Mouse (Mus musculus) C2C12 (cell line): Measurements from ENCODE around the gene Micall2. TPM values are rescaled to one million over a fixed set of nuclear protein-coding genes. Genes with fewer than 3 reads are reported as not detected.

Experiments used
- H3K27me3 ChIP-seq: one replicate; pipeline ENCODE4 v1.6.1; 2011; ENCODE audit not compliant: control insufficient read depth, insufficient read depth, insufficient read length
- H3K36me3 ChIP-seq: one replicate; pipeline ENCODE4 v1.6.1; 2011; ENCODE audit not compliant: control insufficient read depth, insufficient read depth
- H3K4me3 ChIP-seq: one replicate; pipeline ENCODE4 v1.5.1; 2011; ENCODE audit warnings: mild to moderate bottlenecking, control low read depth; ENCODE audit not compliant: poor library complexity, insufficient read depth, severe bottlenecking
- H3K79me2 ChIP-seq: one replicate; pipeline ENCODE4 v1.6.1; 2011; ENCODE audit not compliant: control insufficient read depth, insufficient read depth
- H3K79me3 ChIP-seq: one replicate; pipeline ENCODE4 v1.6.1; 2011; ENCODE audit warnings: low read depth, control low read depth
- H3ac ChIP-seq: one replicate; pipeline ENCODE3; 2011; ENCODE audit warnings: low read depth; ENCODE audit not compliant: control insufficient read depth, insufficient read length
- CEBPB ChIP-seq: IDR thresholded peaks from one replicate; pipeline ENCODE4 v1.6.1; 2011; ENCODE audit warnings: low read depth, mild to moderate bottlenecking, control low read depth, moderate library complexity
- CTCF ChIP-seq: IDR thresholded peaks from one replicate; pipeline ENCODE4 v1.5.1; 2011; ENCODE audit not compliant: control insufficient read depth, insufficient read depth, insufficient read length
- FOSL1 ChIP-seq: IDR thresholded peaks from one replicate; pipeline ENCODE4 v1.8.0; 2011; ENCODE audit warnings: mild to moderate bottlenecking, low read length; ENCODE audit not compliant: poor library complexity, insufficient read depth, severe bottlenecking
- MAX ChIP-seq: IDR thresholded peaks from one replicate; pipeline ENCODE4 v1.6.1; 2011; ENCODE audit warnings: mild to moderate bottlenecking, control low read depth
- MYOD1 ChIP-seq: IDR thresholded peaks from one replicate; pipeline ENCODE4 v1.6.1; 2011; ENCODE audit warnings: low read depth; ENCODE audit not compliant: control insufficient read depth, insufficient read length
- MYOG ChIP-seq: IDR thresholded peaks from one replicate; pipeline ENCODE4 v1.6.1; 2011; ENCODE audit not compliant: control insufficient read depth, insufficient read length; ENCODE audit errors: extremely low read depth
- USF1 ChIP-seq: IDR thresholded peaks from one replicate; pipeline ENCODE4 v1.6.1; 2011; ENCODE audit warnings: low read depth, mild to moderate bottlenecking, control low read depth, moderate library complexity
- polyA plus RNA-seq: library from polyadenylated mRNA; unstranded; fragments of >200 nt; fragmentation: generic; extraction: Trizol; gene quantifications from one replicate; pipeline ENCODE4 v1.2.1, GENCODE M21; 2012; ENCODE audit warnings: missing spikeins

Micall2 gene
- polyA plus RNA-seq, 1 experiment, result 9.5 TPM

DNA sequence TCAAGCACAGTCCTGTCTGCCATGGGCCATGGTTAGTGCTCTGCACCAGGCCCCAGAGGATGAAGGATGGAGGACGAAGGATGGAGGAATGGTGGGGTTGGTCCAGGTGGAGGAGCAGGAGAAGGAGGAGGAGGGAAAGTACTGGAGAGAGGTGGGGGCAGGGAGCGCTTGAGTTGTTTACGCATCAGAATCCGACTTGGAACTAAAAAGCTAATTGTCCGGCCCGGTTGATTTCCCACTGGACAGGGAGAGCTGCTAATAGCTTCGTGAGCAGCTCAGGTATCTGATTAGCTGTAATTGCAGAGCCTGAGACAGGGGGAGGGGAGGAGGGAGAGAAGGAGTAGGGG, 53.5 kb downstream of the Micall2 start:
- Histone ChIP-seq H3K4me3 (no peak overlapping the region), H3K79me2 (no peaks in the 10 kb centered on the region), H3K36me3 (no peaks in the 10 kb centered on the region), H3K79me3 (no peaks in the 10 kb centered on the region), H3ac (no peak overlapping the region), H3K27me3 (peaks cover 57% of the 10 kb centered on the region)
- TF ChIP-seq MYOG, result no peak
- no peak for TF ChIP-seq CTCF
- TF ChIP-seq MYOD1, result no peak
- TF ChIP-seq MAX, result no peak
- no peak for TF ChIP-seq FOSL1
- no peak for TF ChIP-seq USF1
- no peak for TF ChIP-seq CEBPB

GRCm38 (mm10) chr5:139681832-139682630, 54.1 kb downstream of the Micall2 start:
- Histone ChIP-seq H3K36me3 (no peaks in the 10 kb centered on the region), H3ac (no peak overlapping the region), H3K79me3 (no peaks in the 10 kb centered on the region), H3K79me2 (no peaks in the 10 kb centered on the region), H3K27me3 (peaks cover 57% of the 10 kb centered on the region), H3K4me3 (no peak overlapping the region)
- TF ChIP-seq FOSL1, result no peak
- TF ChIP-seq CEBPB, result no peak
- TF ChIP-seq MYOG, result no peak
- no peak for TF ChIP-seq MAX
- no peak for TF ChIP-seq CTCF
- no peak for TF ChIP-seq MYOD1
- TF ChIP-seq USF1, result no peak

GRCm38 (mm10) chr5:139675707-139675967, 60.5 kb downstream of the Micall2 start:
- TF ChIP-seq FOSL1 (no peak), MYOD1 (no peak), MAX (no peak), MYOG (no peak)
- no peak overlapping the region for H3K4me3 ChIP-seq
- peaks cover 74% of the 10 kb centered on the region for H3K27me3 ChIP-seq
- H3K79me2 ChIP-seq, result no peaks in the 10 kb centered on the region
- H3K79me3 ChIP-seq, result no peaks in the 10 kb centered on the region
- H3K36me3 ChIP-seq, result no peaks in the 10 kb centered on the region
- H3ac ChIP-seq, result no peak overlapping the region

DNA sequence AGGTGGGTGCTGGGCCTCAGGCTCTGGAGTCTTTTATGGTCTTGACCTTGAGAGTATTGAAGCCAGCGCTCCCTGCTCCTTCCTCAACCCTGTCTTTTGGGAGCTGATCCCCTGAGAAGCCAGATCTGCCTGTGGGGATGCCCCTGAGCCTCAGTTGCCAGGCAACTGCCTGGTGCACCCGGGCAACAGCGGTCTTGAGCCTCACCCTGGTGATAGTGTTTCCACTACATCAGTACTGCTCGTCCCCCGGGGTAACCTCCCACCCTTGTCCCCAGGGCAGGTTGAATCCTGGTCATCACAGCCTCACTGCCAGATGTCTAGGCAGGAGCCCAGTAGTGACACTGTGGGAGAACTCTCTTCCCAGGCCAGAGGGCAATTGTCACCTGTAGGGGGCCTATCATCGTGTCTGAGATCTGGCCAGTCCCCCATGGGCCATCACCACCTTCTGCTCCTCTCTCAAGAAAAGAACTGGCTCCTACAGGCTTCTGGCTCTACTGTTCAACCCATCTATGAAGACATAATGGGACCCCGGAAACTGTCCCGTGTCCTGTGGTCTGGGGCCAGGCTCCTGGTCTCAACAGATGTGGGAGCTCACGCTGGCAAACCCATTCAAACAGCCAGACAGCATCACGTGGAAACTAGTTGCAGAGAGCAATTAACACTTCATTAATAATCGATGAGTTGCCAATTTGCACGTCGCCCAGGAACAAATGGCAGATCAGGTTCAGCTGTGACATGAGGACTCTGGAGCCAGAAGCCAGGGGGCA, 61.0 kb downstream of the Micall2 start:
- Histone ChIP-seq H3K79me3 (no peaks in the 10 kb centered on the region), H3K4me3 (no peak overlapping the region), H3ac (no peak overlapping the region), H3K36me3 (no peaks in the 10 kb centered on the region), H3K27me3 (peaks cover 74% of the 10 kb centered on the region), H3K79me2 (no peaks in the 10 kb centered on the region)
- no peak for TF ChIP-seq CTCF
- TF ChIP-seq USF1, result no peak
- TF ChIP-seq CEBPB, result no peak
- TF ChIP-seq MYOD1, result no peak
- TF ChIP-seq FOSL1, result no peak
- no peak for TF ChIP-seq MYOG
- no peak for TF ChIP-seq MAX

DNA sequence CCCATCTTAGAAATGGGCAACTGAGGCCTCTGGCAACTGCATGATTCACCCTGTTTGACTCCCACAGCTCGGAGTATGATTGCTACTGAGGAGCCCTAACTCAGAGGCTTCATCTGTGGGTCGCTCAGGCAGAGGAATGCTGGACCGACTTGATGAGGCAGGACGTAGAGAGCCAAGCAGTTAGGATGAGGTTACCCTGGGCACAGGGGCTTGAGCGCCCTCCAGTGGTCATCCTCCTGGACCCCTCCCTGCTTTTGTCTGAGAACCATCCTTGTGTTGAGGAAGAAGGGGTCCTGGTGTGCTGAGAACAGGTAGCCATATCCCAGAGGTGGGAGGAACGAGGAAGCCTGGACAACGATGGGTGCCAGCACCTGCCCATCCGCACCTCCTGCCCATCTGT, 66.8 kb downstream of the Micall2 start:
- H3K27me3 ChIP-seq, result peaks cover 64% of the 10 kb centered on the region
- H3K79me2 ChIP-seq, result no peaks in the 10 kb centered on the region
- TF ChIP-seq CEBPB, result no peak
- peak; percentile 9 for TF ChIP-seq CTCF
- TF ChIP-seq MYOG, result no peak
- no peak overlapping the region for H3ac ChIP-seq
- H3K36me3 ChIP-seq, result no peaks in the 10 kb centered on the region
- H3K79me3 ChIP-seq, result no peaks in the 10 kb centered on the region
- no peak overlapping the region for H3K4me3 ChIP-seq
